Comparison of ENCODE assay signal across 26 mouse cellular contexts in genomic region chr11:116010146-116010545, GRCm38 (mm10). TPM values are rescaled to one million over a fixed set of nuclear protein-coding genes. Genes with fewer than 3 reads are reported as not detected.
A peak's percentile ranks its signal among the peaks of the same experiment; 100 is the strongest.
DNase-seq lines count a peak whose midpoint lies in the region; ATAC-seq and TF ChIP-seq lines count a peak whose summit lies in the region.
"Had no signal": no experiment of that assay in that cellular context is flagged by ENCODE, and none has a peak within 500 bp of the region (broad histone marks: within the 10 kb centered on the region; RNA-seq: fewer than 3 reads in every experiment).

No protein-coding gene starts in this region.

- peak; percentile 53 for DNase-seq in cerebellum, adult 11 months
- no peak for DNase-seq in hindbrain, embryonic 10.5 days (ENCODE audit: low spot score)
- DNase-seq in hindbrain, embryonic 11.5 days (ENCODE audit: low spot score): no peak
- no peak for DNase-seq in midbrain, postnatal 0 days (ENCODE audit: low spot score)
- DNase-seq in liver, embryonic 11.5 days (ENCODE audit: low spot score): no peak
- DNase-seq: adrenal gland, adult 2 months; adrenal gland, postnatal 36 days; gastrocnemius, adult 2 months; gastrocnemius, postnatal 36 days; heart, adult 18-20 months; heart, postnatal 36 days; kidney, adult 18-20 months; kidney, postnatal 25 days had no signal

- H3K36me3 ChIP-seq in hindbrain, embryonic 10.5 days: peaks cover 45% of the 10 kb centered on the region
- H3K36me3 ChIP-seq in hindbrain, embryonic 11.5 days (ENCODE audit: control insufficient read depth, insufficient read depth, low read length): no peaks in the 10 kb centered on the region
- no peaks in the 10 kb centered on the region for H3K36me3 ChIP-seq in midbrain, embryonic 15.5 days (replicated peaks)
- H3K36me3 ChIP-seq in midbrain, postnatal 0 days (ENCODE audit: insufficient read depth, low read length): peaks cover 5% of the 10 kb centered on the region; the same call in 1 of the 2 replicates
- peaks cover 23% of the 10 kb centered on the region; the same call in 1 of the 2 replicates for H3K36me3 ChIP-seq in liver, embryonic 11.5 days (ENCODE audit: control insufficient read depth, insufficient read depth, low read length)
- H3K36me3 ChIP-seq: midbrain, embryonic 12.5 days had no signal

- 94% methylated on average over 8 of the region's 8 CpGs for WGBS in hindbrain, embryonic 10.5 days
- WGBS in hindbrain, embryonic 11.5 days: 93% methylated on average over 8 of the region's 8 CpGs
- 93% methylated on average over 8 of the region's 8 CpGs for WGBS in midbrain, embryonic 15.5 days
- 96% methylated on average over 8 of the region's 8 CpGs for WGBS in midbrain, postnatal 0 days
- WGBS in liver, embryonic 11.5 days: 87% methylated on average over 8 of the region's 8 CpGs

- H3K9ac ChIP-seq in hindbrain, embryonic 11.5 days (ENCODE audit: low read depth, low read length): no peak overlapping the region
- no peak overlapping the region for H3K9ac ChIP-seq in midbrain, embryonic 15.5 days
- H3K9ac ChIP-seq in midbrain, postnatal 0 days (replicated peaks; ENCODE audit: low read length, poor library complexity, severe bottlenecking): no peak overlapping the region
- H3K9ac ChIP-seq in liver, embryonic 11.5 days (ENCODE audit: low read depth, low read length): no peak overlapping the region
- H3K9ac ChIP-seq: embryonic facial prominence, embryonic 12.5 days; kidney, embryonic 15.5 days; limb, embryonic 12.5 days; lung, embryonic 15.5 days; midbrain, embryonic 12.5 days had no signal

- H3K4me2 ChIP-seq in hindbrain, embryonic 11.5 days (replicated peaks; ENCODE audit: low read depth, low read length): no peak overlapping the region
- 0 out of 2 replicates have a peak overlapping the region, but pooled peaks have one; percentile 1 for H3K4me2 ChIP-seq in midbrain, embryonic 15.5 days
- no peak overlapping the region for H3K4me2 ChIP-seq in midbrain, postnatal 0 days (ENCODE audit: low read depth, low read length, poor library complexity, severe bottlenecking)
- no peak overlapping the region for H3K4me2 ChIP-seq in liver, embryonic 11.5 days
- H3K4me2 ChIP-seq: embryonic facial prominence, embryonic 12.5 days; heart, embryonic 11.5 days; kidney, embryonic 15.5 days; midbrain, embryonic 12.5 days had no signal

- no peak for ATAC-seq in cerebellum, adult (ENCODE audit: insufficient number of reproducible peaks, low FRiP score, low TSS enrichment)
- no peak for ATAC-seq in hindbrain, embryonic 11.5 days (ENCODE audit: low FRiP score)
- no peak for ATAC-seq in midbrain, embryonic 15.5 days (replicated peaks)
- no peak for ATAC-seq in midbrain, postnatal 0 days (ENCODE audit: low FRiP score)
- ATAC-seq in liver, embryonic 11.5 days (replicated peaks; ENCODE audit: low FRiP score): no peak
- ATAC-seq: activated CD4-positive, CD25-positive, alpha-beta regulatory T cell, adult 4 months; forebrain, embryonic 16.5 days; inflammation-experienced regulatory T-cells, adult 6 months had no signal

- peaks cover 17% of the 10 kb centered on the region for H3K27me3 ChIP-seq in hindbrain, embryonic 10.5 days (ENCODE audit: insufficient read depth, poor library complexity, severe bottlenecking)
- no peaks in the 10 kb centered on the region; the same call in 1 of the 2 replicates for H3K27me3 ChIP-seq in hindbrain, embryonic 11.5 days (ENCODE audit: control insufficient read depth, insufficient read depth, low read length)
- H3K27me3 ChIP-seq in midbrain, embryonic 15.5 days (replicated peaks): no peaks in the 10 kb centered on the region
- no peaks in the 10 kb centered on the region for H3K27me3 ChIP-seq in midbrain, postnatal 0 days (ENCODE audit: insufficient read depth, low read length)
- no peaks in the 10 kb centered on the region for H3K27me3 ChIP-seq in liver, embryonic 11.5 days (replicated peaks; ENCODE audit: control insufficient read depth, insufficient read depth, low read length)
- H3K27me3 ChIP-seq: CH12.LX; embryonic facial prominence, embryonic 12.5 days; kidney, embryonic 15.5 days; limb, embryonic 12.5 days; lung, embryonic 15.5 days had no signal

- no peaks in the 10 kb centered on the region for H3K9me3 ChIP-seq in hindbrain, embryonic 10.5 days
- H3K9me3 ChIP-seq in hindbrain, embryonic 11.5 days (ENCODE audit: control insufficient read depth, low read length): no peaks in the 10 kb centered on the region
- no peaks in the 10 kb centered on the region for H3K9me3 ChIP-seq in midbrain, embryonic 15.5 days
- H3K9me3 ChIP-seq in midbrain, postnatal 0 days (ENCODE audit: low read length): no peaks in the 10 kb centered on the region
- no peaks in the 10 kb centered on the region for H3K9me3 ChIP-seq in liver, embryonic 11.5 days (ENCODE audit: control insufficient read depth, low read length)
- H3K9me3 ChIP-seq: embryonic facial prominence, embryonic 12.5 days; kidney, embryonic 15.5 days; limb, embryonic 12.5 days; lung, embryonic 15.5 days; midbrain, embryonic 12.5 days had no signal

- H3K4me1 ChIP-seq in hindbrain, embryonic 10.5 days (replicated peaks): peaks cover 66% of the 10 kb centered on the region
- peaks cover 6% of the 10 kb centered on the region for H3K4me1 ChIP-seq in hindbrain, embryonic 11.5 days (replicated peaks; ENCODE audit: control insufficient read depth, insufficient read depth, low read length)
- peaks cover 24% of the 10 kb centered on the region for H3K4me1 ChIP-seq in midbrain, embryonic 15.5 days
- peaks cover 12% of the 10 kb centered on the region; the same call in 1 of the 2 replicates for H3K4me1 ChIP-seq in midbrain, postnatal 0 days (ENCODE audit: insufficient read depth, low read length)
- peaks cover 35% of the 10 kb centered on the region for H3K4me1 ChIP-seq in liver, embryonic 11.5 days (replicated peaks; ENCODE audit: control insufficient read depth, insufficient read depth, low read length)

- no peak overlapping the region for H3K4me3 ChIP-seq in hindbrain, embryonic 10.5 days
- H3K4me3 ChIP-seq in hindbrain, embryonic 11.5 days (ENCODE audit: low read depth, low read length): no peak overlapping the region
- no peak overlapping the region for H3K4me3 ChIP-seq in midbrain, embryonic 15.5 days
- no peak overlapping the region for H3K4me3 ChIP-seq in midbrain, postnatal 0 days (ENCODE audit: low read depth, low read length)
- no peak overlapping the region for H3K4me3 ChIP-seq in liver, embryonic 11.5 days (ENCODE audit: low read depth, low read length)
- H3K4me3 ChIP-seq: embryonic facial prominence, embryonic 12.5 days; gastrocnemius, adult 2 months; kidney, embryonic 15.5 days; limb, embryonic 12.5 days; lung, embryonic 15.5 days; midbrain, embryonic 12.5 days had no signal

- TF ChIP-seq CTCF in midbrain, postnatal 0 days (IDR thresholded peaks at IDR 0.05): no peak

- peak overlapping the region; percentile 23; the same call in 1 of the 2 replicates for H3K27ac ChIP-seq in hindbrain, embryonic 10.5 days
- no peak overlapping the region for H3K27ac ChIP-seq in hindbrain, embryonic 11.5 days (ENCODE audit: low read depth, low read length)
- no peak overlapping the region for H3K27ac ChIP-seq in midbrain, embryonic 15.5 days
- H3K27ac ChIP-seq in midbrain, postnatal 0 days (ENCODE audit: low read depth, low read length): no peak overlapping the region
- H3K27ac ChIP-seq in liver, embryonic 11.5 days (ENCODE audit: low read depth, low read length): no peak overlapping the region
- H3K27ac ChIP-seq: embryonic facial prominence, embryonic 12.5 days; gastrocnemius, adult 2 months; lung, embryonic 15.5 days; midbrain, embryonic 12.5 days had no signal

RNA-seq across cellular contexts. Expression of gene Galk1, which starts 2.4 kb away (rescaled TPM):
- polyA plus RNA-seq in hindbrain, embryonic 10.5 days (2016; fragmentation: Nextera tagmentation; extraction: Ambion mirVana): 184 and 204 TPM in 2 replicates
- 89.0 and 96.3 TPM in 2 replicates for polyA plus RNA-seq in hindbrain, embryonic 11.5 days (2014; fragmentation: Nextera tagmentation; extraction: Ambion mirVana)
- polyA plus RNA-seq in midbrain, embryonic 15.5 days (2015; fragmentation: Nextera tagmentation; extraction: Ambion mirVana): 53.2 and 58.5 TPM in 2 replicates
- total RNA-seq in midbrain, postnatal 0 days (2014; rRNA removed): 36.3 and 44.0 TPM in 2 replicates
- 47.7 and 49.5 TPM in 2 replicates for polyA plus RNA-seq in midbrain, postnatal 0 days (2015; fragmentation: Nextera tagmentation; extraction: Ambion mirVana)
- polyA plus RNA-seq in liver, embryonic 11.5 days (2014; fragmentation: Nextera tagmentation; extraction: Ambion mirVana): 299 and 304 TPM in 2 replicates

RNA-seq across cellular contexts. Expression of gene H3f3b, which starts 17.6 kb away (rescaled TPM):
- 1,623 and 1,834 TPM in 2 replicates for polyA plus RNA-seq in hindbrain, embryonic 10.5 days (2016; fragmentation: Nextera tagmentation; extraction: Ambion mirVana)
- polyA plus RNA-seq in hindbrain, embryonic 11.5 days (2014; fragmentation: Nextera tagmentation; extraction: Ambion mirVana): 2,172 and 2,203 TPM in 2 replicates
- polyA plus RNA-seq in midbrain, embryonic 15.5 days (2015; fragmentation: Nextera tagmentation; extraction: Ambion mirVana): 2,073 and 2,119 TPM in 2 replicates
- 568 and 792 TPM in 2 replicates for total RNA-seq in midbrain, postnatal 0 days (2014; rRNA removed)
- 2,143 and 2,254 TPM in 2 replicates for polyA plus RNA-seq in midbrain, postnatal 0 days (2015; fragmentation: Nextera tagmentation; extraction: Ambion mirVana)
- polyA plus RNA-seq in liver, embryonic 11.5 days (2014; fragmentation: Nextera tagmentation; extraction: Ambion mirVana): 1,141 and 1,182 TPM in 2 replicates

RNA-seq across cellular contexts. Expression of gene Unk, which starts 20.0 kb away (rescaled TPM):
- polyA plus RNA-seq in hindbrain, embryonic 10.5 days (2016; fragmentation: Nextera tagmentation; extraction: Ambion mirVana): 47.7 and 51.3 TPM in 2 replicates
- polyA plus RNA-seq in hindbrain, embryonic 11.5 days (2014; fragmentation: Nextera tagmentation; extraction: Ambion mirVana): 25.8 and 26.9 TPM in 2 replicates
- polyA plus RNA-seq in midbrain, embryonic 15.5 days (2015; fragmentation: Nextera tagmentation; extraction: Ambion mirVana): 39.7 and 40.7 TPM in 2 replicates
- total RNA-seq in midbrain, postnatal 0 days (2014; rRNA removed): 45.2 and 55.1 TPM in 2 replicates
- 25.5 and 26.7 TPM in 2 replicates for polyA plus RNA-seq in midbrain, postnatal 0 days (2015; fragmentation: Nextera tagmentation; extraction: Ambion mirVana)
- polyA plus RNA-seq in liver, embryonic 11.5 days (2014; fragmentation: Nextera tagmentation; extraction: Ambion mirVana): 28.9 and 34.1 TPM in 2 replicates

RNA-seq across cellular contexts. Expression of gene Itgb4, which starts 35.6 kb away (rescaled TPM):
- polyA plus RNA-seq in hindbrain, embryonic 10.5 days (2016; fragmentation: Nextera tagmentation; extraction: Ambion mirVana): 0.92 and 0.94 TPM in 2 replicates
- polyA plus RNA-seq in hindbrain, embryonic 11.5 days (2014; fragmentation: Nextera tagmentation; extraction: Ambion mirVana): 0.36 and 0.82 TPM in 2 replicates
- polyA plus RNA-seq in midbrain, embryonic 15.5 days (2015; fragmentation: Nextera tagmentation; extraction: Ambion mirVana): 0.79 and 0.94 TPM in 2 replicates
- 2.2 and 3.0 TPM in 2 replicates for total RNA-seq in midbrain, postnatal 0 days (2014; rRNA removed)
- 1.0 and 1.2 TPM in 2 replicates for polyA plus RNA-seq in midbrain, postnatal 0 days (2015; fragmentation: Nextera tagmentation; extraction: Ambion mirVana)
- 0.60 and 0.77 TPM in 2 replicates for polyA plus RNA-seq in liver, embryonic 11.5 days (2014; fragmentation: Nextera tagmentation; extraction: Ambion mirVana)
- total RNA-seq: monocyte, adult 5-6 weeks had no signal
- polyA plus RNA-seq: activated CD4-positive, CD25-positive, alpha-beta regulatory T cell, adult 4 months; inflammation-experienced regulatory T-cells, adult 6 months had no signal
